Mouse (Mus musculus): Measurements from ENCODE around the gene Rtn3. TPM values are rescaled to one million over a fixed set of nuclear protein-coding genes. Genes with fewer than 3 reads are reported as not detected.
A peak's percentile ranks its signal among the peaks of the same experiment; 100 is the strongest.

Gene Rtn3
- polyA plus RNA-seq, 1 experiment from 2014 or later: 122 TPM

GRCm38 (mm10) chr19:7417911-7418849, 64.9 kb downstream of the Rtn3 start:
- H3K4me1 ChIP-seq (ENCODE audit: insufficient read depth, low read depth, low read length): peaks cover 23% of the 10 kb centered on the region
- no peaks in the 10 kb centered on the region for H3K36me3 ChIP-seq (ENCODE audit: insufficient read depth, low read length)
- DNase-seq (ENCODE audit: low spot score): peak; percentile 87

GRCm38 (mm10) chr19:7416834-7417735, 66.0 kb downstream of the Rtn3 start, which contains the start of gene 2700081O15Rik:
Gene 2700081O15Rik, plus strand, starts transcription at chr19:7417625.
- WGBS: 1% methylated on average over 73 of the region's 107 CpGs
- peak; percentile 70 for ATAC-seq
- peak within 1 kb of the TSS; percentile 98 for H3K4me2 ChIP-seq (replicated peaks; ENCODE audit: low read depth, low read length)
- peaks cover 12% of the 10 kb centered on the region; the same call in 1 of the 2 replicates for H3K4me1 ChIP-seq (ENCODE audit: insufficient read depth, low read depth, low read length)
- peak within 1 kb of the TSS; percentile 74 for H3K4me3 ChIP-seq (ENCODE audit: low read depth, low read length)
- DNase-seq (ENCODE audit: low spot score): peak; percentile 82
- no peaks in the 10 kb centered on the region for H3K9me3 ChIP-seq (ENCODE audit: low read length)
- H3K9ac ChIP-seq (replicated peaks; ENCODE audit: low read depth): peak within 1 kb of the TSS; percentile 54
- H3K27ac ChIP-seq (ENCODE audit: low read length): peak within 1 kb of the TSS; percentile 75
- H3K27me3 ChIP-seq (replicated peaks; ENCODE audit: insufficient read depth, low read length): no peaks in the 10 kb centered on the region
- H3K36me3 ChIP-seq (ENCODE audit: insufficient read depth, low read length): no peaks in the 10 kb centered on the region
- TF ChIP-seq EP300 (IDR thresholded peaks at IDR 0.05) (no peak), CTCF (IDR thresholded peaks at IDR 0.05) (no peak)

More at GRCm38 (mm10) chr19:7417911-7418849, 64.9 kb downstream of the Rtn3 start:
- under 1% methylated on average over 47 of the region's 59 CpGs for WGBS
- Histone ChIP-seq H3K9ac (replicated peaks; ENCODE audit: low read depth) (peak overlapping the region; percentile 54), H3K4me3 (ENCODE audit: low read depth, low read length) (peak overlapping the region; percentile 74), H3K4me2 (replicated peaks; ENCODE audit: low read depth, low read length) (peak overlapping the region; percentile 98), H3K27me3 (replicated peaks; ENCODE audit: insufficient read depth, low read length) (no peaks in the 10 kb centered on the region), H3K27ac (ENCODE audit: low read length) (peak overlapping the region; percentile 75), H3K9me3 (ENCODE audit: low read length) (no peaks in the 10 kb centered on the region)
- ATAC-seq: peak; percentile 79
- no peak for TF ChIP-seq EP300 (IDR thresholded peaks at IDR 0.05)
- TF ChIP-seq CTCF (IDR thresholded peaks at IDR 0.05): peak; percentile 83

GRCm38 (mm10) chr19:7415916-7416833, 66.9 kb downstream of the Rtn3 start:
- Histone ChIP-seq H3K4me1 (ENCODE audit: insufficient read depth, low read depth, low read length) (peaks cover 11% of the 10 kb centered on the region; the same call in 1 of the 2 replicates), H3K9ac (replicated peaks; ENCODE audit: low read depth) (peak overlapping the region; percentile 54; the same call in 1 of the 2 replicates), H3K4me2 (replicated peaks; ENCODE audit: low read depth, low read length) (peak overlapping the region; percentile 98), H3K27me3 (replicated peaks; ENCODE audit: insufficient read depth, low read length) (no peaks in the 10 kb centered on the region), H3K9me3 (ENCODE audit: low read length) (no peaks in the 10 kb centered on the region), H3K36me3 (ENCODE audit: insufficient read depth, low read length) (no peaks in the 10 kb centered on the region), H3K4me3 (ENCODE audit: low read depth, low read length) (peak overlapping the region; percentile 74), H3K27ac (ENCODE audit: low read length) (peak overlapping the region; percentile 9; the same call in 1 of the 2 replicates)
- TF ChIP-seq EP300 (IDR thresholded peaks at IDR 0.05): no peak
- no peak for TF ChIP-seq CTCF (IDR thresholded peaks at IDR 0.05)
- 30% methylated on average over 22 of the region's 22 CpGs for WGBS
- DNase-seq (ENCODE audit: low spot score) (no peak), ATAC-seq (no peak)

- Histone ChIP-seq H3K4me3 (ENCODE audit: low read depth, low read length) (no peak overlapping the region), H3K36me3 (ENCODE audit: insufficient read depth, low read length) (no peaks in the 10 kb centered on the region), H3K27me3 (replicated peaks; ENCODE audit: insufficient read depth, low read length) (no peaks in the 10 kb centered on the region), H3K4me2 (replicated peaks; ENCODE audit: low read depth, low read length) (no peak overlapping the region), H3K4me1 (ENCODE audit: insufficient read depth, low read depth, low read length) (no peaks in the 10 kb centered on the region), H3K9ac (replicated peaks; ENCODE audit: low read depth) (no peak overlapping the region), H3K9me3 (ENCODE audit: low read length) (no peaks in the 10 kb centered on the region), H3K27ac (ENCODE audit: low read length) (no peak overlapping the region)
- 57% methylated on average over 2 of the region's 2 CpGs for WGBS
- TF ChIP-seq EP300 (IDR thresholded peaks at IDR 0.05): no peak
- no peak for TF ChIP-seq CTCF (IDR thresholded peaks at IDR 0.05)
- ATAC-seq (no peak), DNase-seq (ENCODE audit: low spot score) (no peak)
Observed at GRCm38 (mm10) chr19:7412361-7412760, 70.7 kb downstream of the Rtn3 start.

- H3K27ac ChIP-seq (ENCODE audit: low read length): no peak overlapping the region
- H3K9me3 ChIP-seq (ENCODE audit: low read length): no peaks in the 10 kb centered on the region
- ATAC-seq (no peak), DNase-seq (ENCODE audit: low spot score) (no peak)
- H3K36me3 ChIP-seq (ENCODE audit: insufficient read depth, low read length): no peaks in the 10 kb centered on the region
- H3K4me2 ChIP-seq (replicated peaks; ENCODE audit: low read depth, low read length): no peak overlapping the region
- TF ChIP-seq EP300 (IDR thresholded peaks at IDR 0.05) (no peak), CTCF (IDR thresholded peaks at IDR 0.05) (no peak)
- WGBS: 42% methylated on average over 9 of the region's 9 CpGs
- H3K4me1 ChIP-seq (ENCODE audit: insufficient read depth, low read depth, low read length): no peaks in the 10 kb centered on the region
- H3K4me3 ChIP-seq (ENCODE audit: low read depth, low read length): no peak overlapping the region
- H3K9ac ChIP-seq (replicated peaks; ENCODE audit: low read depth): no peak overlapping the region
- H3K27me3 ChIP-seq (replicated peaks; ENCODE audit: insufficient read depth, low read length): 0 out of 2 replicates have a peak, but pooled peaks cover 3% of the 10 kb centered on the region
Observed at GRCm38 (mm10) chr19:7404623-7405229, 78.4 kb downstream of the Rtn3 start.

Measured in lung, postnatal 0 days (tissue).